Mouse (Mus musculus) liver, postnatal 0 days (tissue): Measurements from ENCODE around the gene Angptl7.
A peak's percentile ranks its signal among the peaks of the same experiment; 100 is the strongest.

Experiments used
- CTCF ChIP-seq: sonication (generic); IDR thresholded peaks from 2 replicates; pipeline ENCODE4 v1.5.1; 2016; ENCODE audit warnings: antibody characterized with exemption, low read depth
- EP300 ChIP-seq: IDR thresholded peaks from 2 replicates; pipeline ENCODE4 v1.6.1; 2016; ENCODE audit warnings: antibody characterized with exemption, low read depth, mild to moderate bottlenecking

- peak; percentile 60 for TF ChIP-seq CTCF
- TF ChIP-seq EP300 = no peak
Measured at GRCm38 (mm10) chr4:148463208-148463960, 36.9 kb downstream of the Angptl7 start.
